Mouse (Mus musculus): ENCODE results near the gene Ost4. TPM values are rescaled to one million over a fixed set of nuclear protein-coding genes. Genes with fewer than 3 reads are reported as not detected.

Gene Ost4
- total RNA-seq, 2 experiments from 2014 or later = 170 TPM

Other genes with a start within 250 kb of the Ost4 start
- 100 to 1,000 TPM; 141 to 145 TPM for gene Cenpa, start 241.0 kb downstream of the Ost4 start, total RNA-seq (2021)
- gene Dpysl5, start 196.2 kb downstream of the Ost4 start, total RNA-seq (2021) = 1 to 10 TPM; 1.6 to 2.0 TPM
- 10 to 100 TPM; 16.2 to 18.9 TPM for gene Mapre3, start 93.1 kb downstream of the Ost4 start, total RNA-seq (2021)
- gene Tmem214, start 39.8 kb downstream of the Ost4 start, total RNA-seq (2021) = 10 to 100 TPM; 44.4 to 50.0 TPM
- gene Agbl5, start 19.1 kb downstream of the Ost4 start, total RNA-seq (2021) = 10 to 100 TPM; 11.8 to 12.7 TPM
- 10 to 100 TPM; 83.4 to 93.2 TPM for gene Emilin1, start 5.6 kb upstream of the Ost4 start, total RNA-seq (2021)
- gene Khk, start 13.6 kb upstream of the Ost4 start, total RNA-seq (2021) = 1 to 10 TPM; 6.4 to 9.2 TPM
- gene Cgref1, start 37.8 kb upstream of the Ost4 start, total RNA-seq (2021) = under 1 TPM; 0.67 to 0.77 TPM
- gene Preb, start 52.6 kb upstream of the Ost4 start, total RNA-seq (2021) = 10 to 100 TPM; 62.3 to 68.4 TPM
- under 1 TPM; 0.23 to 0.26 TPM for gene Tcf23, start 60.9 kb upstream of the Ost4 start, total RNA-seq (2021)
- gene Atraid, start 140.5 kb upstream of the Ost4 start, total RNA-seq (2021) = 10 to 100 TPM; 46.0 to 53.7 TPM
- gene Slc5a6, start 141.1 kb upstream of the Ost4 start, total RNA-seq (2021) = 1 to 10 TPM; 7.0 to 7.2 TPM
- 10 to 100 TPM; 33.5 to 40.7 TPM for gene Cad, start 147.0 kb upstream of the Ost4 start, total RNA-seq (2021)
- not detected for gene Dnajc5g, start 198.5 kb upstream of the Ost4 start, total RNA-seq (2021)
- gene Slc30a3, start 200.4 kb upstream of the Ost4 start, total RNA-seq (2021) = under 1 TPM in 1 of 2 experiments, not detected in 1; 0.24 TPM
- 10 to 100 TPM; 33.4 to 35.6 TPM for gene Trim54, start 208.9 kb upstream of the Ost4 start, total RNA-seq (2021)
- gene Ucn, start 231.0 kb upstream of the Ost4 start, total RNA-seq (2021) = not detected
- 10 to 100 TPM; 50.1 to 50.8 TPM for gene Mpv17, start 246.5 kb upstream of the Ost4 start, total RNA-seq (2021)